Mouse (Mus musculus) stomach, embryonic 14.5 days (tissue): ENCODE data around the gene Cuedc1. TPM values are rescaled to one million over a fixed set of nuclear protein-coding genes. Genes with fewer than 3 reads are reported as not detected.

Experiments
- ATAC-seq: fragments of 200-750 bp; cut with Nextera tagmentation; 2 replicates; pipeline ENCODE4 v1.8.0; 2017; ENCODE audit warnings: low read depth, moderate TSS enrichment; ENCODE audit not compliant: insufficient number of reproducible peaks, insufficient read depth, low FRiP score
- H3K27ac ChIP-seq: fragments of 300-500 bp; sonication (generic); 2 replicates; pipeline ENCODE4 v1.5.1; 2014; ENCODE audit warnings: mild to moderate bottlenecking, low read length, moderate library complexity, mixed read lengths
- H3K27me3 ChIP-seq: fragments of 300-500 bp; sonication (generic); 2 replicates; pipeline ENCODE4 v1.6.1; 2014; ENCODE audit warnings: low read length, control low read depth, mixed read lengths; ENCODE audit not compliant: control insufficient read depth, insufficient read depth
- H3K36me3 ChIP-seq: fragments of 300-500 bp; sonication (generic); 2 replicates; pipeline ENCODE4 v1.6.1; 2014; ENCODE audit warnings: mild to moderate bottlenecking, control low read depth, low read length, moderate library complexity, mixed read lengths; ENCODE audit not compliant: control insufficient read depth, insufficient read depth
- H3K4me1 ChIP-seq: fragments of 300-500 bp; sonication (generic); 2 replicates; pipeline ENCODE4 v1.6.1; 2014; ENCODE audit warnings: low read length, control low read depth, mixed read lengths; ENCODE audit not compliant: control insufficient read depth, insufficient read depth
- H3K4me2 ChIP-seq: fragments of 300-500 bp; sonication (generic); replicated peaks from 2 replicates; pipeline ENCODE4 v1.6.1; 2014; ENCODE audit warnings: low read depth, low read length, control low read depth
- H3K4me3 ChIP-seq: fragments of 300-500 bp; sonication (generic); 2 replicates; pipeline ENCODE4 v1.5.1; 2014; ENCODE audit warnings: low read depth, low read length, control low read depth
- H3K9ac ChIP-seq: fragments of 300-500 bp; sonication (generic); replicated peaks from 2 replicates; pipeline ENCODE4 v1.6.1; 2014; ENCODE audit warnings: low read depth, mild to moderate bottlenecking, control low read depth, low read length, moderate library complexity, mixed read lengths
- H3K9me3 ChIP-seq: fragments of 300-500 bp; sonication (generic); 2 replicates; pipeline ENCODE4 v1.6.1; 2016; ENCODE audit warnings: low read depth, low read length, control low read depth; ENCODE audit not compliant: control insufficient read depth
- WGBS: fragments of 180-500 bp; shearing (Covaris S2); extraction: QIAGEN DNeasy Blood & Tissue Kit; methylation state at CpG from one replicate; pipeline ENCODE4 v1.1.7; 2014; 5-methylcytosine and 5-hydroxymethylcytosine counted together
- polyA plus RNA-seq: library from polyadenylated mRNA; unstranded; fragments of >200 nt; fragmentation: Nextera tagmentation; extraction: Ambion mirVana; gene quantifications from 2 replicates; pipeline ENCODE4 v1.2.1, GENCODE M21; 2014

The Cuedc1 gene
- polyA plus RNA-seq, 1 experiment from 2014 or later = 21.7 TPM

GRCm38 (mm10) chr11:88161651-88162362 is 63.9 kb downstream of the Cuedc1 start:
- H3K27ac ChIP-seq = peak overlapping the region; percentile 91
- H3K27me3 ChIP-seq = no peaks in the 10 kb centered on the region
- H3K9me3 ChIP-seq = no peaks in the 10 kb centered on the region
- no peaks in the 10 kb centered on the region for H3K36me3 ChIP-seq
- peak overlapping the region; percentile 51 for H3K4me2 ChIP-seq
- ATAC-seq = peak; percentile 47; the same call in 1 of the 2 replicates
- H3K4me1 ChIP-seq = peaks cover 61% of the 10 kb centered on the region
- H3K4me3 ChIP-seq = peak overlapping the region; percentile 25; the same call in 1 of the 2 replicates
- H3K9ac ChIP-seq = no peak overlapping the region; the same call in 1 of the 2 replicates
- WGBS = 4% methylated on average over 15 of the region's 15 CpGs

GRCm38 (mm10) chr11:88162740-88163139 is 64.9 kb downstream of the Cuedc1 start:
- Histone ChIP-seq H3K4me1 (peaks cover 57% of the 10 kb centered on the region), H3K4me3 (no peak overlapping the region), H3K9ac (no peak overlapping the region), H3K27me3 (no peaks in the 10 kb centered on the region), H3K36me3 (no peaks in the 10 kb centered on the region), H3K4me2 (no peak overlapping the region), H3K9me3 (no peaks in the 10 kb centered on the region), H3K27ac (no peak overlapping the region)
- 51% methylated on average over 4 of the region's 4 CpGs for WGBS
- no peak for ATAC-seq

- Histone ChIP-seq H3K4me2 (no peak overlapping the region), H3K36me3 (no peaks in the 10 kb centered on the region), H3K27ac (peak overlapping the region; percentile 81), H3K9me3 (no peaks in the 10 kb centered on the region), H3K4me3 (no peak overlapping the region), H3K9ac (no peak overlapping the region), H3K4me1 (peaks cover 44% of the 10 kb centered on the region), H3K27me3 (no peaks in the 10 kb centered on the region)
- ATAC-seq = no peak
- 83% methylated on average over 7 of the region's 7 CpGs for WGBS
Measured at GRCm38 (mm10) chr11:88164213-88164723, 66.4 kb downstream of the Cuedc1 start.

GRCm38 (mm10) chr11:88164801-88165377 is 67.0 kb downstream of the Cuedc1 start:
- no peaks in the 10 kb centered on the region for H3K27me3 ChIP-seq
- 28% methylated on average over 14 of the region's 15 CpGs for WGBS
- H3K4me3 ChIP-seq = no peak overlapping the region
- H3K9me3 ChIP-seq = no peaks in the 10 kb centered on the region
- ATAC-seq = no peak
- no peaks in the 10 kb centered on the region for H3K36me3 ChIP-seq
- no peak overlapping the region for H3K4me2 ChIP-seq
- H3K27ac ChIP-seq = peak overlapping the region; percentile 81
- no peak overlapping the region for H3K9ac ChIP-seq
- peaks cover 38% of the 10 kb centered on the region for H3K4me1 ChIP-seq

- Histone ChIP-seq H3K9me3 (no peaks in the 10 kb centered on the region), H3K36me3 (no peaks in the 10 kb centered on the region), H3K27ac (peak overlapping the region; percentile 81; the same call in 1 of the 2 replicates), H3K4me1 (peaks cover 28% of the 10 kb centered on the region), H3K9ac (no peak overlapping the region), H3K27me3 (no peaks in the 10 kb centered on the region), H3K4me2 (no peak overlapping the region), H3K4me3 (no peak overlapping the region)
- ATAC-seq = no peak
- 61% methylated on average over 10 of the region's 10 CpGs for WGBS
Measured at GRCm38 (mm10) chr11:88165683-88166364, 68.0 kb downstream of the Cuedc1 start.

GRCm38 (mm10) chr11:88166471-88166870 is 68.6 kb downstream of the Cuedc1 start:
- Histone ChIP-seq H3K27ac (no peak overlapping the region), H3K9me3 (no peaks in the 10 kb centered on the region), H3K27me3 (no peaks in the 10 kb centered on the region), H3K4me3 (no peak overlapping the region), H3K4me2 (no peak overlapping the region), H3K9ac (no peak overlapping the region), H3K4me1 (peaks cover 30% of the 10 kb centered on the region), H3K36me3 (no peaks in the 10 kb centered on the region)
- WGBS = 93% methylated on average over 7 of the region's 7 CpGs
- no peak for ATAC-seq

- peaks cover 43% of the 10 kb centered on the region for H3K4me1 ChIP-seq
Measured at GRCm38 (mm10) chr11:88168611-88169010, 70.8 kb downstream of the Cuedc1 start.

GRCm38 (mm10) chr11:88169531-88170040 is 71.7 kb downstream of the Cuedc1 start:
- Histone ChIP-seq H3K4me2 (no peak overlapping the region), H3K9ac (no peak overlapping the region), H3K27me3 (no peaks in the 10 kb centered on the region), H3K4me1 (peaks cover 44% of the 10 kb centered on the region), H3K4me3 (no peak overlapping the region), H3K27ac (no peak overlapping the region), H3K36me3 (no peaks in the 10 kb centered on the region), H3K9me3 (no peaks in the 10 kb centered on the region)
- no peak for ATAC-seq
- WGBS = 30% methylated on average over 32 of the region's 32 CpGs

More at GRCm38 (mm10) chr11:88168611-88169010, 70.8 kb downstream of the Cuedc1 start:
- Histone ChIP-seq H3K27me3 (no peaks in the 10 kb centered on the region), H3K9ac (no peak overlapping the region), H3K4me2 (no peak overlapping the region), H3K9me3 (no peaks in the 10 kb centered on the region), H3K27ac (no peak overlapping the region), H3K36me3 (no peaks in the 10 kb centered on the region), H3K4me3 (no peak overlapping the region)
- no peak for ATAC-seq
- 54% methylated on average over 3 of the region's 3 CpGs for WGBS
